Mouse (Mus musculus) heart, postnatal 0 days (tissue): ENCODE results near the gene Atg4d.

Experiments used
- CTCF ChIP-seq: IDR thresholded peaks from 2 replicates; pipeline ENCODE4 v1.5.1; 2016; ENCODE audit warnings: antibody characterized with exemption, control low read depth, low read depth
- EP300 ChIP-seq: IDR thresholded peaks from 2 replicates; pipeline ENCODE4 v1.6.1; 2016; ENCODE audit warnings: antibody characterized with exemption, low read depth

GRCm38 (mm10) chr9:21275727-21276126 lies 10.6 kb downstream of the Atg4d start:
- TF ChIP-seq EP300 (no peak), CTCF (no peak)
